Mouse (Mus musculus) liver, embryonic 14 days (tissue): ENCODE data around the gene Pde4dip. TPM values are rescaled to one million over a fixed set of nuclear protein-coding genes. Genes with fewer than 3 reads are reported as not detected.

Source experiments
- polyA plus RNA-seq: library from polyadenylated mRNA; depleted of rRNA; stranded (reverse); fragments of >200 nt; gene quantifications from 2 replicates; pipeline ENCODE4 v1.2.3, GENCODE M21; 2012; rRNA removed

The Pde4dip gene
- 3.9 and 4.1 TPM in 2 replicates for polyA plus RNA-seq

DNA sequence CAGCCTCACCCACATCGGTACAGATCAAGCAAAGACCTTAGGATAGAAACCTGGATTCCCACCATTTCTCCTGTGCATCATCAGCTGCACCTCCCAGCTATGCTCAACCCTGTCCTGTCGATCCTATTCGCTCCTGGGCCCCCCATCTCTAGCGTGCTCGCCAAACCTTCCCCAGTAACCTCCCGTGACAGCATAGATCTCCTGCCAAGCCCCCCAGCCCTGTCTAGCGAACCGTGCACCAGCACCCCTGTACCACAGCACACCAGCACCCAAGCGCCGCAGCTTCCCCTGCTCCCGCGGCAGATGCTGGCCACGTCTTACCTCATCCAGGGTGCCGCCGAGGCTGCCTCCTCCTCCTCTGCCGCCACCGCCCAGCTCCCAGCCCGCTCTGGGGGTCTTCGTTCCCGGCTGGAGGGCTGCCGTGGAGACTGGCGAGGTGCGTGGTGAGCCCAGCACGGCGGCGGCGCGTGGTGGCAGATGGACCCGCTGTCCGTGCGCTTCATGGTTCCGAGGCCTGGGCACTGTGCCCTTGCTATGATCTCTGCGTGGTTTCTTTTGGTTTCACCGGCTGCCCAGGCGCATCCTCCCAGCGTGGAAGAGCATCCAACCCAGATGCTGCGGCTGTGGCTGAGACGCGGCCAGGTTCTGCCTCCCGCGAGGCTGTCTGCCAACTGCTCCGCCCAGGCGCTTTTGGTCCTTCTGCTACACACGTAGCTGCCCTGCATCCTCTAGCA is at the start of gene Pde4dip:
Pde4dip (minus strand) TSS at position 540 of the 734 bp plus-strand sequence.

DNA sequence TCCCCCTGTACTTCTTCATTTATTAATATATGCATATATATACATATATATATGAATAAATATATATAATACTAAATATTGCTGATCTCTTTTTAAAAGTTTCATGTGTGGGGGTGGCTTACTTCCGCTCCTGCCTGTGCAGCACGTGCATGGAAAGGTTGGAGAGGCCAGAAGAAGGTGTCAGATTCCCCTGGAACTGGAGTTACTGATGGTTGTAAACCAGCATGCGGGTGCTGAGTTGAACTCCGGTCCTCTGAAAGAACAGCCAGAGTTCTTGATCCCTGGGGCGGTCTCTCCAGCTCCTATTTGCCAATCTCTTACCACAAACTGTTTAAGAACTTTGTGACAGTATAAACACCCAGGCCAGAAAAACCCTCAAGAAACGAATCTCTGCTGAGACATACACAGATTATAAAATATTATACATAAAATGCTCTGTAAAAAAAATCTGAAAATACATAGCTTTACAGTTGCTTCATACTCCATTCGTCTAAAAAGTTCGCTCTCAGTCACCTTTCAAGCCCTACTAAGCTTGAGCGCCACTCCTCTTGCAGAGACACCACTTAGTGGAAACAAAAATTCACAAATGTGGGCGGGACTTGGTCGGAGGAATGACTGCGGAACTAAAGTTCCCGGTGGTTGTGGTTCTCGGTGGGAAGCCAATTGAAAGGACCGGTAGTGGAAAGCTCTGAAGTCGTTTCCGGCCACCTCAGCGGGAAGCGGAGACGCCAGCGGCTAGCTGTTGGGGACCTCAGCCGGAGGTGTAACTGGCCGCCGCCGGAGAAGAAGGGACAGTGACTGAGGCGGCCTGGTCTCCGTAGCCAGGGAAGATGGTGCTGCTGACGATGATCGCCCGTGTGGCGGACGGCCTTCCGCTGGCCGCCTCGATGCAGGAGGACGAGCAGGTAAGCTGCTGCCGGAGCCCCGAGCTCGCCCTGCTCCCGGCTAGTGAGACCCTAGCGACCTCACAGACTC is 12.3 kb upstream of the Pde4dip start, which contains the start of gene Sec22b:
Sec22b (plus strand) TSS at position 675 of the 975 bp plus-strand sequence.

DNA sequence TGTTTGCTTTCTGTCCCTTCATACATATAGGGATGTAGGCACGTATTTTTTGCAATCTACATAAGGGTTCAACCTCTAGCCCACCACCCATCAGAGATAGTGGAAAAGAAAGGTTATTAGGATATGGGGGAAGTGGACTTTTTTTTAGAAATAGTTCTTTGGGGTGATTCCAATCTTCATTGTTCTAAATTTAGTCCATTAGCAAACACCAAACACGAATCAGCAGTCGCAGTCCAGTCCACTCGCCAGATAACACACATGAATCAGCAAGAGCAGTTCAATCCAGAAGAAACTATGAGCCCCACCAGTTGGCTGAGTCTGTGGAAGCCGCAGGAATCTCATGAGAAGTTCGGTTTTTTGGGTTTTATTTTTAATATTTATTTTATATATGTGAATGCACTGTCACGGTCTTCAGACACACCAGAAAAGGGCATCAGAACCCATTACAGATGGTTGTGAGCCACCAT is 213.8 kb downstream of the Pde4dip start, which contains the start of gene Gm17651:
Gm17651 (minus strand) TSS at position 51 of the 467 bp plus-strand sequence.

DNA sequence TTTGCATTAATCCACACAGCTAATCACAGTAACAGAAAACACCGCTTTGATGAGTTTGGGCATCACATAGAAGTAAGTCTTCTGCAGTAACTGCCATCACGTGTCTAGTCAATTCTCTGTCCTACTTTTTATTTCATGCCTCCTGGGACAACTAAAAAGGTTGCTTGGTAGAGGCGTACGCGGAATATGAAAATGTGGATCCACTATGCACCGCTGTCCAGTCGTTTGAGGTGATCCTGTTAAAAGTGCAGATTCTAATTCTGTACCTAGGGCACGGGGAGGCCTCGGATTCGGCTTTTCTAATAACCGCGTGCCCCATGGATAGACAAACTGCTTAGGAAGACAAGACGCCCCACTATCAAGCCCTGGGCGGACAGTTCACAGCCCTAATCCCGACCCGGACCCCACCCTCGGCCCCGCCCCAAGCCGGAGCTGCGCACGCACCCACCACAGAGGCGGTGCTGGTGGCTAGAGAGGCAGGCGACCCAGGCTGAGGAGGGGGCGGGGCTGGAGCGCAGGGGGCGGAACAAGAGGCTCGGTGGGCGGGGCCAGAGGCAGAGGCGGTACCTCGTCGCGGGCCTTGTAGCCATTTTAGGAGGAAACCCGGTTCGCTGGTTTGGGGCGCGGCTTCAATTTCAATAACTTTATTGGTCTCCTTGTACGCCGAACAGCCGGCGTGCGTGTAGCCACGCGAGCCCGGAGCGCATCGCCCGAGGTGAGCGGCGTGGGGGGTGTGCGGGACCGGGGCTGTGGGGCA is 230.7 kb downstream of the Pde4dip start, which contains the start of gene Prkab2:
Prkab2 (plus strand) TSS at position 539 of the 757 bp plus-strand sequence.

Other genes starting within 250 kb of the Pde4dip start
- gene Prkab2, start 230.5 kb downstream of the Pde4dip start, polyA plus RNA-seq = 2.3 and 2.5 TPM in 2 replicates
- gene Gm17651, start 214.0 kb downstream of the Pde4dip start, polyA plus RNA-seq = not detected in 2 replicates
- gene Sec22b, start 12.5 kb upstream of the Pde4dip start, polyA plus RNA-seq = 23.8 and 28.3 TPM in 2 replicates
- 2.8 and 3.1 TPM in 2 replicates for gene Notch2, start 124.8 kb upstream of the Pde4dip start, polyA plus RNA-seq